Mouse (Mus musculus) stomach, embryonic 14.5 days (tissue): ENCODE results near the gene Rangap1. TPM values are rescaled to one million over a fixed set of nuclear protein-coding genes. Genes with fewer than 3 reads are reported as not detected.

Experiments used
- ATAC-seq: fragments of 200-750 bp; cut with Nextera tagmentation; 2 replicates; pipeline ENCODE4 v1.8.0; 2017; ENCODE audit warnings: low read depth, moderate TSS enrichment; ENCODE audit not compliant: insufficient number of reproducible peaks, insufficient read depth, low FRiP score
- H3K27ac ChIP-seq: fragments of 300-500 bp; sonication (generic); 2 replicates; pipeline ENCODE4 v1.5.1; 2014; ENCODE audit warnings: mild to moderate bottlenecking, low read length, moderate library complexity, mixed read lengths
- H3K27me3 ChIP-seq: fragments of 300-500 bp; sonication (generic); 2 replicates; pipeline ENCODE4 v1.6.1; 2014; ENCODE audit warnings: low read length, control low read depth, mixed read lengths; ENCODE audit not compliant: control insufficient read depth, insufficient read depth
- H3K36me3 ChIP-seq: fragments of 300-500 bp; sonication (generic); 2 replicates; pipeline ENCODE4 v1.6.1; 2014; ENCODE audit warnings: mild to moderate bottlenecking, control low read depth, low read length, moderate library complexity, mixed read lengths; ENCODE audit not compliant: control insufficient read depth, insufficient read depth
- H3K4me1 ChIP-seq: fragments of 300-500 bp; sonication (generic); 2 replicates; pipeline ENCODE4 v1.6.1; 2014; ENCODE audit warnings: low read length, control low read depth, mixed read lengths; ENCODE audit not compliant: control insufficient read depth, insufficient read depth
- H3K4me2 ChIP-seq: fragments of 300-500 bp; sonication (generic); replicated peaks from 2 replicates; pipeline ENCODE4 v1.6.1; 2014; ENCODE audit warnings: low read depth, low read length, control low read depth
- H3K4me3 ChIP-seq: fragments of 300-500 bp; sonication (generic); 2 replicates; pipeline ENCODE4 v1.5.1; 2014; ENCODE audit warnings: low read depth, low read length, control low read depth
- H3K9ac ChIP-seq: fragments of 300-500 bp; sonication (generic); replicated peaks from 2 replicates; pipeline ENCODE4 v1.6.1; 2014; ENCODE audit warnings: low read depth, mild to moderate bottlenecking, control low read depth, low read length, moderate library complexity, mixed read lengths
- H3K9me3 ChIP-seq: fragments of 300-500 bp; sonication (generic); 2 replicates; pipeline ENCODE4 v1.6.1; 2016; ENCODE audit warnings: low read depth, low read length, control low read depth; ENCODE audit not compliant: control insufficient read depth
- WGBS: fragments of 180-500 bp; shearing (Covaris S2); extraction: QIAGEN DNeasy Blood & Tissue Kit; methylation state at CpG from one replicate; pipeline ENCODE4 v1.1.7; 2014; 5-methylcytosine and 5-hydroxymethylcytosine counted together
- polyA plus RNA-seq: library from polyadenylated mRNA; unstranded; fragments of >200 nt; fragmentation: Nextera tagmentation; extraction: Ambion mirVana; gene quantifications from 2 replicates; pipeline ENCODE4 v1.2.1, GENCODE M21; 2014

Rangap1 gene
- polyA plus RNA-seq, 1 experiment from 2014 or later, result 90.9 TPM

GRCm38 (mm10) chr15:81697847-81698246, 47.5 kb downstream of the Rangap1 start:
- 43% methylated on average over 3 of the region's 3 CpGs for whole genome bisulfite sequencing
- no peak overlapping the region for H3K9ac ChIP-seq
- H3K36me3 ChIP-seq, result no peaks in the 10 kb centered on the region
- H3K4me3 ChIP-seq, result no peak overlapping the region
- no peak overlapping the region for H3K27ac ChIP-seq
- peaks cover 16% of the 10 kb centered on the region; the same call in 1 of the 2 replicates for H3K27me3 ChIP-seq
- H3K9me3 ChIP-seq, result no peaks in the 10 kb centered on the region
- H3K4me2 ChIP-seq, result no peak overlapping the region
- no peak for ATAC-seq
- H3K4me1 ChIP-seq, result peaks cover 5% of the 10 kb centered on the region; the same call in 1 of the 2 replicates

- Histone ChIP-seq H3K9ac (no peak within 1 kb of the TSS), H3K27me3 (peaks cover 22% of the 10 kb centered on the region; the same call in 1 of the 2 replicates), H3K4me2 (no peak within 1 kb of the TSS), H3K27ac (no peak within 1 kb of the TSS), H3K4me3 (no peak within 1 kb of the TSS), H3K9me3 (no peaks in the 10 kb centered on the region), H3K36me3 (no peaks in the 10 kb centered on the region), H3K4me1 (peaks cover 5% of the 10 kb centered on the region; the same call in 1 of the 2 replicates)
- 56% methylated on average over 7 of the region's 7 CpGs for WGBS
- ATAC-seq, result 0 out of 2 replicates have a peak, but pooled peaks have one; percentile 16
Observed at GRCm38 (mm10) chr15:81697175-81697574, 48.2 kb downstream of the Rangap1 start, which contains the start of gene Chadl. Gene Chadl, minus strand, starts transcription at chr15:81697287.

GRCm38 (mm10) chr15:81694891-81695290, 50.4 kb downstream of the Rangap1 start:
- Histone ChIP-seq H3K4me1 (peaks cover 5% of the 10 kb centered on the region; the same call in 1 of the 2 replicates), H3K27me3 (peaks cover 24% of the 10 kb centered on the region; the same call in 1 of the 2 replicates), H3K9ac (peak overlapping the region; percentile 64; the same call in 1 of the 2 replicates), H3K36me3 (no peaks in the 10 kb centered on the region), H3K4me2 (peak overlapping the region; percentile 99), H3K9me3 (no peaks in the 10 kb centered on the region), H3K4me3 (peak overlapping the region; percentile 55), H3K27ac (no peak overlapping the region)
- no peak for ATAC-seq
- 33% methylated on average over 19 of the region's 19 CpGs for WGBS

GRCm38 (mm10) chr15:81693967-81694881, 51.1 kb downstream of the Rangap1 start:
- H3K4me3 ChIP-seq, result peak overlapping the region; percentile 55
- H3K27me3 ChIP-seq, result peaks cover 24% of the 10 kb centered on the region; the same call in 1 of the 2 replicates
- ATAC-seq, result peak; percentile 86
- peaks cover 5% of the 10 kb centered on the region; the same call in 1 of the 2 replicates for H3K4me1 ChIP-seq
- under 1% methylated on average over 96 of the region's 107 CpGs for WGBS
- no peak overlapping the region for H3K27ac ChIP-seq
- H3K36me3 ChIP-seq, result no peaks in the 10 kb centered on the region
- H3K9me3 ChIP-seq, result no peaks in the 10 kb centered on the region
- peak overlapping the region; percentile 99 for H3K4me2 ChIP-seq
- peak overlapping the region; percentile 64 for H3K9ac ChIP-seq

- Histone ChIP-seq H3K27me3 (peaks cover 24% of the 10 kb centered on the region; the same call in 1 of the 2 replicates), H3K4me2 (peak overlapping the region; percentile 99), H3K27ac (no peak overlapping the region), H3K9ac (0 out of 2 replicates have a peak overlapping the region, but pooled peaks have one; percentile 64), H3K9me3 (no peaks in the 10 kb centered on the region), H3K4me3 (peak overlapping the region; percentile 55), H3K36me3 (0 out of 2 replicates have a peak, but pooled peaks cover 1% of the 10 kb centered on the region), H3K4me1 (peaks cover 5% of the 10 kb centered on the region; the same call in 1 of the 2 replicates)
- no peak; the same call in 1 of the 2 replicates for ATAC-seq
- WGBS, result 4% methylated on average over 41 of the region's 41 CpGs
Observed at GRCm38 (mm10) chr15:81693366-81693966, 51.9 kb downstream of the Rangap1 start.

GRCm38 (mm10) chr15:81680301-81680805, 65.0 kb downstream of the Rangap1 start:
- Histone ChIP-seq H3K27me3 (no peaks in the 10 kb centered on the region), H3K36me3 (peaks cover 30% of the 10 kb centered on the region; the same call in 1 of the 2 replicates), H3K4me2 (no peak overlapping the region), H3K9ac (no peak overlapping the region), H3K4me3 (no peak overlapping the region), H3K27ac (no peak overlapping the region), H3K4me1 (no peaks in the 10 kb centered on the region), H3K9me3 (no peaks in the 10 kb centered on the region)
- no peak for ATAC-seq
- WGBS, result 93% methylated on average over 4 of the region's 4 CpGs

GRCm38 (mm10) chr15:81676637-81677036, 68.7 kb downstream of the Rangap1 start:
- Histone ChIP-seq H3K27ac (no peak overlapping the region), H3K4me2 (no peak overlapping the region), H3K9ac (no peak overlapping the region), H3K4me3 (no peak overlapping the region), H3K4me1 (no peaks in the 10 kb centered on the region), H3K9me3 (no peaks in the 10 kb centered on the region), H3K36me3 (peaks cover 13% of the 10 kb centered on the region; the same call in 1 of the 2 replicates), H3K27me3 (no peaks in the 10 kb centered on the region)
- WGBS, result 78% methylated on average over 3 of the region's 3 CpGs
- no peak for ATAC-seq

GRCm38 (mm10) chr15:81670231-81670640, 75.1 kb downstream of the Rangap1 start:
- Histone ChIP-seq H3K9me3 (no peaks in the 10 kb centered on the region), H3K4me1 (no peaks in the 10 kb centered on the region), H3K27me3 (no peaks in the 10 kb centered on the region), H3K36me3 (peaks cover 27% of the 10 kb centered on the region), H3K4me2 (no peak overlapping the region), H3K4me3 (no peak overlapping the region), H3K9ac (no peak overlapping the region), H3K27ac (no peak overlapping the region)
- WGBS, result 72% methylated on average over 4 of the region's 4 CpGs
- no peak for ATAC-seq
